Mouse (Mus musculus) urinary bladder, postnatal 36 days (tissue): ENCODE results near the gene Calu.

Experiments used
- DNase-seq, 2 experiments: peaks; one replicate each; pipeline ENCODE4 v3.0.0; 2022; ENCODE audit warnings: low spot score in 2 of 2, mixed read lengths in 1 of 2

Calu gene

GRCm38 (mm10) chr6:29420596-29420995 is 72.7 kb downstream of the Calu start:
- no peak for DNase-seq

GRCm38 (mm10) chr6:29425118-29425517 is 77.2 kb downstream of the Calu start:
- DNase-seq, result no peak

GRCm38 (mm10) chr6:29426331-29426730 is 78.5 kb downstream of the Calu start:
- no peak for DNase-seq
